Mouse (Mus musculus) kidney, adult 8-10 months (tissue): ENCODE data around the gene Iffo2.
"Not testable (repeated sequence)": the region's sequence is repeated elsewhere in the genome, so short reads cannot be mapped to it uniquely, and the experiment has no call there.

Experiments used
- DNase-seq, 2 experiments: peaks; one replicate each; pipeline ENCODE4 v3.0.0; 2022

Iffo2 gene

DNA sequence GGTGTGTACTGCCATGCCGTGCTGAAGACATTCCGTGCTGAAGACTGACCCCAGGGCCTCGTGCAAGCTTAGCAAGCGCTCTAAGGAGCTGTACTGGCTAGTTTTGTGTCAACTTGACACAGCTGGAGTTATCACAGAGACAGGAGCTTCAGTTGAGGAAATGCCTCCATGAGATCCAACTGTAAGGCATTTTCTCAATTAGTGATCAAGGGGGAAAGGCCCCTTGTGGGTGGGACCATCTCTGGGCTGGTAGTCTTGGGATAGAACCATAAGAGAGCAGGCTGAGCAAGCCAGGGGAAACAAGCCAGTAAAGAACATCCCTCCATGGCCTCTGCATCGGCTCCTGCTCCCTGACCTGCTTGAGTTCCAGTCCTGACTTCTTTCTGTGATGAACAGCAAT lies at the start of gene Iffo2:
Gene Iffo2, plus strand, starts transcription at position 301 of the 400 bp plus-strand sequence.
- not testable (repeated sequence) for DNase-seq

DNA sequence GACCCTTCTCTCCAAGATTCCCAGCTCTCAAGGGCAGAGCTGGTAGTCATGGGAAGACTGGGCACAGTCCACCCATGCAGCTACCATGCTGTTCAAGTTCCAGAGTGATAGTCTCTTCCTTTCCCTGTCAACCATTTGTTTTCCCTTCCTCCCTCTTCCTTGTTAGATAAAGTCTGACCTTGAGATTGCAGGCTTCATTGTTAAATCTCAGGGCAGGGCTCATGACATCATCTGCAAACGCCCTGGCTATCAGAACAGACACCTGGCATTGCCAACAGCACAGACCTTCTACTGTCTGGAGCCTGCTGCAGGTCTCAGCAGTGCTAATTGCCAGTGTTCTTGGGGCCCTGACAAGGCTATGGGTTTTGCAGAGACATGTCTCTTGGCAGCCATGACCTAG lies 48.9 kb upstream of the Iffo2 start:
- DNase-seq: no peak

DNA sequence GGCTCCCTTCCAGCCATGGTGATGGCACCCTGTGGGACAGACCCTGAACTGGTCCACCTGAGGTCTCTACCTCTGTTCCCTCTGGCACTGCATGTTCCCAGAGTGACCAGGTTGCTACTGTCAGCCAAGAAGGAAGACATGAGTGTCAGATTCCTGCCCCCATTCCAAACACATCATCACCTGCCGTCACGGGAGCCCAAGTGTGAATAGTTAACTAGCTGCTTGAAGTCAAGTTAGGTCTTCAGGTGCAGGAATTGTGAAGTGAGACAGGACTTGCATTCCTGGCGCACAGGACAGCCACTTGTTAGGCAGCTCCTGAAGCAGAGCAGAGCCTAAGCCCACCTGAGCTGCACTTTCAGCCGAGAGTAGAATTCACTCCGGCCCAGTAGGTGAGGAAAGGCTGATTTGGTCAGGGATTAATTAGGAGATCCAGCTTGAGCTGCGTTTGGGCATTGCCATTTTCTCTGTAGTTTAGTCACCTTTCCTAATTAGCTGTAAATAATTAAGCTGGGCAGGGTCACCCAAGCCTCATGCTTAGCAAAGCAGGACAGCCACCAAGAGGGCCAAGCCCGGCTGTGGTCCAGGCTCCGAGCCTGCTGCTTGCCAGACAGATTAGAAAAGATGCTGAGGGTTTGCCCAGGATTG lies 46.8 kb upstream of the Iffo2 start:
- peak; percentile 74 to 78 for DNase-seq

DNA sequence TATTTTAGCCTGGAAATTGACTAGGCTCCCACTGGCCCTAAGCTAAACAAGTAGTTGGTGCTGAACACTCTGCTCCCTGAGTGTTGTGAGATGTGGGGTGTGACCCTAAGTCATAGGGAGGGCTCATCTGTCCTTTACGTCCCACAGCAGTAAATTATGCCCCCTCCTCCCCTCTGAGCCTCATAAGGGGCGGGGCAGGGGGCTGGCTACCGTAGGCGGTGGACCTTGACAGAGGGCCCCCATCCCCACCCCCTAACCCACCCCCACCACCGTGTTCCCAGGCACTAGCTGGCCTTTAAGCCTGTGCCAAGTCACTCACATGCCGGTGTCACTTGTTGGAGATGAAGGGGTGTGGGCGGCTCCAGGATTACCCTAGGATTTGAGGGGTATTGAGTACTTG lies 45.9 kb upstream of the Iffo2 start:
- no peak for DNase-seq

DNA sequence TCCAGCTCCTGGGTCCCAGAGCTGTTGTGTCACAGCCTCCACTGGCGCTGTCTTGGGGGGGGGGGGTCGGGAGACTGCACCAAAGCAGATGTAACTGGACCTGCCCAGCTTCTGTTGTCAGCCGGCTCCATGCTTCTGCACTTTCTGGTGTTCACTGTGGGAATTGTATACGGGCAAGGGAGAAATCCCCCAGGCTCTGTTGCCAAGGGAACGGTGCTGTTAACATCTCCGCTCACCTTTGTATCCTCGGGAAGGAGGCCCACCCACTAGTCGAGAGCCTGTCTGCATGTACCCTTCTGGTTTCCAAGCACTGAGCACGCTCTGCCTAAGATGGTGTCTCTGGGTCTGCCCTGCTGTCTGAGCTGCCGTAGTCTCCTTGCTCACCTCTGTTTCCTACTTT lies 43.3 kb upstream of the Iffo2 start:
- no peak for DNase-seq

DNA sequence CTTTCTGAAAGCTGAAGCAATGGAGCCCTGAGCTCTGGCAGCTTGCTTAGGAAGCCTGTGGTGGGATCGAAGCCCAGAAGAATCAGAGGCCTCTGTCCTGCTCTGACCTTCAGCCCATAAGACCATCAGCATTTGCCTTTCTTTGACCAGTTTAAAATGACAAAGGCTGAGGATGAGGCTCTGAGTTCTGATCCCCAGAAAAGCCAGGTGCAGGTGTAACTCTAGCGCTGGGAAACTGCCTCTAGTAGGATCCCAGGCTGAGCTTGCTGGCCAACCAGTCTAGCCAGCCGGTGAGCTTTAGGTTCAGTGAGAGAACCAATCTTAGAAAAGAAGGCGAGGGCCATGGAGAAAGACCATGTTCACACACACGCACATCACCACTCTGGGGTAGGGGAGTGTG lies 42.0 kb upstream of the Iffo2 start:
- no peak for DNase-seq

DNA sequence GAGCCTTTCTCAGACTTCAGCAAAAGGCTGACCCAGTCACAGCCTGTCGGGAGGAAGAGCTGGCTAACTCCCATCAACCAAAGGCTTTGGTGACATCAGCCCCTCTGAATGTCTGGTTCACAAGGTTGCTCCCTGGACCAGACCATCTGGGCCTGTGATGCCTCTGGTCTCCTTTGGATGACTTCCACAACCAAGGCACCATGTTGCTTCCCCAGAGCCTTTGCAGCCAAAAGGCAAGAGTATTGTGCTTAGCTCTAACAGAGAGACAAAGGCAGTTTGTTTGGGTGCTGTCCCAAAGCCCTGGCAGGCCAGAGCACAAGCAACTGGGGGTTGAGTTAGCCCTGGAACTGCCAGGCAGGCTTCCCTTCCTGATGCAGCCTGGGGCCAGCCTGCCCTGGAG lies 40.4 kb upstream of the Iffo2 start:
- DNase-seq: no peak

DNA sequence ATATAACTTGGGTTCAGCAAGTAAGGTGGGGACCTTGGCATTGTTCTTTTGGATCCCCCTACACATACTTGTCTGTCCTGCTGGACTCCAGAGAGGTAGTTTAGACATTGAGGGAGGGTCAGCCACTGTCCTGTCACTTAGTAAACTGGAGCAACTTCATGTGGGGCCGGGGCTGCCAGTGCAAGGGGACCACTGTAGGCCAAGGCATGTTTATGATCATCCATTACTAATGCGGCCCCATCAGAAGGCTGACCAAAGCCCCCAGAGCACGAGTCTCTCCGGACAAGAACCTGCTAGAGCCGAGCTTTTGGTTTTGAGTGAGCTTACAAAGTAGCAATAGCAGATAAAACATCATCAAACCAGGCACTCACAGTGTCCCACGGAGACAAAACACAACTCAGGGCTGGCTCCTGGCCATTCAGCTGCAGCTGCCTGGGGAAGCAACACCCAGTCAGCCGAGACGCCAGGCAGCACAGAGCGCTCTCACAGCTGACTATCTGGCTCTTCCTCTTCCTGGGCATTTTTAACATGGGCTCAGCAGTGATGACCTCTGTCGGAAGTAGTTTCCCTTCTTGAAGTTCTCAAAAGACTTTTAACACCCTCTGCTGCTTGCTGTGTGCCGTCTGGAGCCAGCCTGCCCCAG lies 39.8 kb upstream of the Iffo2 start:
- DNase-seq: no peak

DNA sequence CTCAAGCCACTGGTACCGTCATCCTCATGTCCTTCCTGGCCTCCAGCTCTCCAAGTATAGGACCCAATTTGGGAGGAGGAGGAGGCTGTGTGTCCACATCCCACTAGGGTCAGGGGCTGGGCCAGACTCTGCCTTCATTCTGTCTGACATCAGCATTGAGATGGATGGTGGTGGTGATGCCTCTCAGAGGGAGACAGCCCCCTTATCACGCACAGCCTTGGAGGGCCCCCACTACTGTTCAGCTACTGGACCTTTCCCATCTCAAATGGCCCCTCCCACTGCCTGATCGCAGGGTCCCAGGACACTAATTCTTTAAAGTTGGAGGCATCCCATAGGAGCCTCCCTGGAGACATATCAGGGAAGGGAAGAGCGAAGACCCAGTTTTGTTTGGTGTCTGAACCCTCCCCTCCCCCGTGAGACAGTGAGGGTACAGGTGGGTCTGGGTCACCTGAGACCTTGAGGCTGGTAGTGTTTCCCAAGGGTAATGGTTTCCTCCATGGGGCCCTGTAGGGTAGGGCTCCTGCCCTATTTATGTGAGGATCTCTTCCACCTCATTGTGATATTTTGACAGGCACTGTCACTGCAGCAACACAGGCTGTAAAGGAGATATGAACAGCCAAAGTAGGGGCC lies 38.7 kb upstream of the Iffo2 start:
- DNase-seq: no peak

DNA sequence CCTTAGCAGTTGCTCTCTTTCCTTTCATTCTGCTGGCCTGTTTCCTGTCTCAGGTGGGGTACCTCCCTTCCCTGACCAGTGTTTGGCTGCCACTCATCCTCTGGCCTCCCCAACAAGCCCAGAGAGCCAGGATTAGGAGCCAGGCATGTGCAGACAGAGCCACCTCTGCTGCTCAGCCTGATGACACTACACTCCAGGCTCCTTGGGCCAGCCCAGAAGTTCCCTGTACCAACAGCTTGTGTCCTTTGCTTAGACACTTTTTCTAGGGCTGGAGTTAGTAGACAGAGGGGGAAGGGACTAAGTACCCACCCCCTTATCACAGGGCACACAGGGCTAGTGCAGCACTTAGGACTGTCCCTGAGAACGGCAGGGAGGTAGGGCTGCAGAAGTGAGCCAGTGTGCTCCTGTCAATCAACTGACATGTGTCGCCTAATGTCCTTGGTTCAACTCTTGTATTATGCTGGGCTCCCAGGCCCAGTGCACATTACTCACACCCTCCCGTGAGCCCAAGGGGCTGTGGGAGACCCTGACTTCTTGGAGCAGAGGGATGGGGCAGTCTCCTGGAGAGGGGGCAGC lies 38.0 kb upstream of the Iffo2 start:
- no peak for DNase-seq

DNA sequence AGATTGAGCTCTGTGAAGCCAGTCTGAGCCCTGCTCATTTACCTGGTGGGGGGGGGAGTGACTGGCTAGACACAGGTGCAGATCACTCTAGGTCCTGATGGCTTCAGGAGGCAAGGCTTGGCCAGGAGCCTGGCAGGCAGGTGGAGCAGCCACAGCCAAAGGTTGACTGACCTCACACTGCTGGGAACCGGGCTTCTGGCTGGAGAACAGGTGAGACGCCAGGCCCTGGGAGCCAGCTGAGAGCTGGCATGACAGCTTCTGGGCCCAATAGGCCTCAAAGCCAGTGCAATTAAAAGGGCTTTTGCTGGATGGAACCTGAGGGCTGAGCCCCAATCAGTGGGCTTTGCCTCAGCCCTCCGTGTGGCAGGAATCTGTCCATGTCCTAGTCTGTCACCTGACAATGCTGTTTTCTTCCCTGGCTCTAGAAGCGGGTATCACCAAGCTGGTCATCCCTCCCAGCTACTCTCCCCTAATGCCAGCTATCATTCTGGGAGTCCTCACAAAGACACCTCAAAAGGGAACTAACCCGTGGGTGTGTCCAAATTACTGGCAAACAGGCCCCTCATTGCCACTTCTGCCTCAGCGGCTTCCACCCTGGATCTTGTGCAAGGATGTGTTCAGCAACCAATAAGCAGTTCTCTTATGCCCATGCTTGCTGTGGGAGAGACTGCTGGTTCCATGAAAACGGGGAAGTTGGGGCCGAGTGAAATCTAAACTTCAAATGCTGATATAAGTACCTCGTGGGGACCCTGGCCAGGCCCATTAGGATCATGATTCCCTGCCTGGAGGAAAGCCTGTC lies 36.9 kb upstream of the Iffo2 start:
- DNase-seq: peak; percentile 45 to 50

DNA sequence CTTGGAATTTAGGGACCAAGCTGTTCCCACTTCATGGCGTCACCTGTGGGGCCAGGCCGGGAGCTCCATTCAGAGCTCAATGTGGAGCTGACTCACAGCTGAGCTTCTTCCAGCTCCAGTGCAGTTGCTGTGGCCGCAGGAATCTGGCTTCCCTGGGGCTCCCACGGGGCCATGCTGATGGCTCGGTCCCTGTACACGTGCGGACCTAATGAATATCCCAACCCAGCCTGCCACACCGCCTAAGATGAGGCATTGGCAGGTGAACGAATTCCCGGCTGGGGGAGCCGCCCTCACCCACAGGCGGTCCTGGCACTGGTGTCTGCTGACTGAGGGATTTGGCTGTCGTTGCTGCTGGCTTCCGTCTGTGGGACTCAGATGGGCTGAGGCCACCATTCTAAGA lies 29.5 kb upstream of the Iffo2 start:
- DNase-seq: no peak

DNA sequence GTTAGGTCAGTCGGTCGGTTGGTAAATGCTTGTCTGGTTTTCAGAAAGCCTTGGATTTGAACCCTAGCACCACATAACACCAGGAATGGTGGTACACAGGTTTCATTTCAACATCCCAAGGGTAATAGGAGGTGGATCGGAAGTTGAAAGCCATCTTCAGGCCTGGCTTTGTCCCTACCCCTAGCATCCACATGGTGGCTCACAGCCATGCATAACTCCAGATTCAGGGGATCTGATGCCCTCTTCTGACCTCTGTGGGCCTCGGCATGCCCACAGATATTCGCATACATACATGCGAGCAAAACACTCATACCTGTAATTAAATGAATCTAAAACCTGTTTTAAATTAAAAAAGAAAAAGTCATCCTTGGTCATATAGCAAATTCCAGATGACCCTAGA lies 28.6 kb upstream of the Iffo2 start:
- DNase-seq: no peak

DNA sequence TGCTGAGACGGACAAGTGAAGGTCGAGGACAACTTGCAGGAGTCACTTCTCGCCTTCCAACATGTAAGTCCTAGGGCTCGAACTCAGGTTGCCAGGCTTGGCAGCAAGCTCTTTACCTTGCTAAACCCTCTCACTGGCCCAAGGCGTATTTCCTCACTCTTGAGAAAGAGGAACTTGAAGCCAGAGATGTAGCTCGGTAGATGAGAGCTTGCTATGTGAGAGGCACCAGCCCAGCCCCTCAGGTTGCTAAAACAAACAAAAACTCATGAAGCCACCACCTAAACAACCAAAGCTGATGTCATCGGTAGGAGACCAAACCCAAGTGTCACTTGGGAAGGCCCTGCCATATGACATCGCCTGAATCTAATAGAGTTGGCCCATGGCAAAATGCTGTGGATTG lies 26.4 kb upstream of the Iffo2 start:
- no peak for DNase-seq

DNA sequence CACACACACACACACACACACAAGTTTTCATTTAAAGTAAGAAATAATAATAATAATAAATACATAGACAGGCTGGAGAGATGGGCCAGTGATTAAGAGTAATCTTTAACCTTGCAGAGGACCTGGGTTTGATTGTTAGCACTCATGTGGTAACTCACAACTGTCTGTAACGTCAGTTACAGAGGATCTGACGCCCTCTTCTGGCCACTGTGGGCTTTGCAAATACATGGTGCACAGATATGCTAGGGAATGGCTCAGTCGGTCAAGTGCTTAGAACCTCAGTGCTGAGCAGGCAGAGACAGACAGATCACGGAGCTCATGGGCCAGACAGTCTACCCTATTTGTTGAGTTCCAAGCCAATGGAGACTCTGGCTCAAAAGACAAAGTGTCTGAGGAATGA lies 24.6 kb upstream of the Iffo2 start:
- no peak for DNase-seq

DNA sequence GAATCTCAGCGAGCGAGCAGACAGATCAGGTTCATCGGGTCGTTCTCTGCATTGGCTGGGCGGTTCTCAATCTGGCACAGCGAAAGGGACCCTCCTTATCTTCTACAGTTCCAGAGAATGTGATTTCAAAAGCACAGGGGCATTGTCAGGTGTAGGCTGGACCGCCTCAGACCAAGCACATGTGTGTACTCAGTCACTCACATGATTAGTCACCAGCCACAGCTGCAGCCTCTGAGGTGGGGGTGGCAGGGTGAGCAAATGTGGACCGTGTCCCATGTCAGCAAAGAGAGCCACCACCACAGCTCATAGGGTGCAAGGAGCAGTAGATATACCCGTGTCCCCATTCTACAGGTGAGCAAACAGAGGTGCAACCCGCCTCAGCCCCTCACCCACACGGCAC lies 23.6 kb upstream of the Iffo2 start:
- DNase-seq: no peak

DNA sequence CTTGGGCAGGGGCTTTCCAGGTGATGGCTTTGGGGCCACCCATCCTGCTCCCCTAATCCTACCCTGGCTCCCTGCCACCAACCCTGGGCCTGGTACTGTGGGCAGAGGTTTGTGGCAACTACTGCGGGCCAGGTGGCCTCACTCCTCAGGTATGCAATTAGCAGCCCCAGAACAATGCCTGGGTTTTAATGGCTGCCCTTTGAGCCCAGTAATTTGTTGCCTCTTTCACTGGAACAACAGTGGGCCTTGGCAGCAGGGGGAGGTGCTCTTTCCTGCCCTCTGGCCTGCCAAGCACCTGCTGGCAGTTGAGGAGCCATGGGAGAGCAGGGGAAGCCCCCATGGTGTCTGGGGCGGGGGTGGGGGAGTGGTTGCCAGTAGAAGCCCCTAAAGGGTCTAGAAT lies 21.3 kb upstream of the Iffo2 start:
- no peak for DNase-seq

DNA sequence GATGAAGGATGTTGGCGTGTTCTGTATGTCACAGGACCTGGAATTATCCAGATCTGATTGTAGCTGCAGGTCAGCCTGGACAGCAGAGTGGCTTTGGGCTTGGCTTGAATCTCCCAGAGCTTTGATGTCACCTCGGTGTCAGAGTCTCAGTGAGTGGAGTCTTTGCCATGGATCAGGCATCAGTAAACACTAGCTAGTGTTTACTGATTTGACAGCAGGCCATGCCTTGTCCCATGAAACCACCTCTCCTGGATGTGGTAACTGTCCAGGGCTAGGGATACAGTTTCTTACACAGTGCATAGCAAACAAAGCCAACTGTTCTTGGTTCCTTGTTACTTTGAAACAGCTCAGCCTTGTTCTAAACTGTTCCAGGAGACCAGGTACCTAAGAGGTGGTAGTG lies 18.8 kb upstream of the Iffo2 start:
- no peak for DNase-seq

DNA sequence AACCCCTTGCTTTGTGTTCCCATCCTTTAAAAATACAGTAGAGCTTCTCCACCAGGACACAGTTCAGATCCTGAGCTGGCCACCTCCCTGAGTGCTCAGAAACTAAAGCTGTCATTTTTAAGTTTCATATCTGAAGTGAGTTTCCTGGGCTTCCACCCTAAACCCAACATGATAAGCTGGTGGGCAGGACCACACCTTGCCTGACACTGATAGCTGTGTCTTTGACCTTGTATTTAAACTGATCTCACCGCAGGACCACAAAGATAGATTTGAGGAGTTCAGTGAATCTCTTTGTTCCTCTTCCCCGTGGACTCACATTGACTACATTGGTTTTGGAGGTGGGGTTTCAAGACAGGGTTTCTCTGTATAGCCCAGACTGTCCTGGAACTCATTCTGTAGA lies 17.4 kb upstream of the Iffo2 start:
- no peak for DNase-seq

DNA sequence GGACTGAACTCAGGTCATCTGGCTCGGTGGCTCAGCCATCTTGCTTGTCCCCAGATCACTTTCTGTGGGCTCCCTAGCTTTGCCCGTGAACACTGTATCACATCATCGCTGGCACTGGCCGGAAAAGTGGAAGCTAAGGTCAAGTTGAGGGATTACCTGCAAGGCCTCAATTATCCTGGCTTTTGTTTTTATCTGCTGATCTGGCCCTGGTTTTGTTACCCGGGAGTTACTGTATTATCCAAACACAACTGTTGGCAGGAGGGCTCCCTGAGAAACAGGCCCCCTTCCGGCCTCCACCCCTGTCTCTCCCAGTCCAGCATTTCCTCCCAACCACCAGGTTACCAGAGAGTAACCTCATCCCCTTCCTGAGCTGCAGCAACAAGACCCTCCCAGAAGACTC lies 11.1 kb upstream of the Iffo2 start:
- DNase-seq: no peak

DNA sequence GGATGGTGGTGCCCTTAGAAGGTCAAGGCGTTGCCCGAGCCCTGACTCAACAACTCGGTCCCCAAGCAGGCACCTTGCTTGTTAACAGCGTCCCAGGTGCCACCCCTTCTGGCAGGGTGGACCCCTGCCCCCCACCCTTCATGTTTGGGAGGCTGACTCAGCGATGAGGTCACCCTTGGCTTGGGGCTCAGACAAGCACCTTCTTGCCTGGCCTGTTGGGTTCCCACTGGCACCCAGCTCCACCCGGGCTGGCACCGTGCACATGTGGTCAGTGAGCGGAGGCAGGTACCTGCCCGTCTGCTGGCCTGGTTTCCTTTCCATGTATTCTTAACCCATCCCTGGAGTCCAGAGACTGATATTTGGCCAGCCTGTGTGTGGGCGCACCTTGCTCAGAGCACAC lies 8.4 kb upstream of the Iffo2 start:
- no peak for DNase-seq

DNA sequence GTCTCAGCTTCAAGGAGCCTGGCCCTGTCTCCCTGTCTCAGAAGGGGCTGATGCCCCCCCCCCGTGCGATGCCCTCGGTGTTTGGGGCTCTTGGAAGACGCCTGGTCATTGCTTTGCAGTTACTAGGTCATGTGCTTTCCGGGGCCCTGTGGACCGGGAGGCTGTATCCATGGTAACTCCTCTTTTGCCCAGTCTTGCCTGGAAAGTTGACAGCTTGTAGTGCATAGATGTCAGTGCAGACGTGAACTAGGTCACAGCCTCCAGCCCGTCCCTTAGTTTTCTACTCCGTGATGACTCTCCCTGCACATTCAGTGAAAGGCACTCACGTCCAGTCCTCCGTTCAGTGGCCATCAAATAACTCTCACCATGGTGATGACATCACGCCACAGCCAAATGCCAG lies 3.9 kb upstream of the Iffo2 start:
- DNase-seq: no peak

DNA sequence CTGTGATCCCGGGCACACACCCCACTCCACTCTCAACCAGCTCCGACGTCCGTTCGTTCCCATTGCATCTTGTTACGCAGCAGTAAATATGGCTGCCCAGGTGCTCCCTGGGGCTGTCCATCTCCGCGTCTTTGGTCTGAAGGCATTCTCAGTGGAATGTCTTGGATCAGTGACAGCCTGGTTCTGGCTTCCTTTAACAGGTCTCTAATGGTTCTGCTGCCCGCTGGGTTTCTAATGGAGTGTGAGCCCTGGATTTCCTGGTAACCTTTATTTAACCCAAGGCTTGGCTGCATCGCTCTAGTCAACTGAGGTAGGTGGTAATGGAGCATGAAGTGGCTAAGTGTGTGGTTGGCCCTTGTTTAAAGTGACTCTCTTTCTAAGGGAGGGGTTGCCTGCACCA lies 1.7 kb downstream of the Iffo2 start:
- DNase-seq: peak; percentile 25 to 57
